Mouse (Mus musculus) left cerebral cortex, postnatal 14 days (tissue): ENCODE results near the gene Olfr373. TPM values are rescaled to one million over a fixed set of nuclear protein-coding genes. Genes with fewer than 3 reads are reported as not detected.

Experiments
- DNase-seq, 2 experiments: peaks; one replicate each; pipeline ENCODE4 v3.0.0; 2021 to 2022; ENCODE audit warnings: low spot score in 2 of 2, mixed read lengths in 1 of 2
- intact Hi-C: fragments of 180-260 bp; cut with DNase I; formaldehyde crosslinking; loops from one replicate; pipeline ENCODE4 v1.15.1; 2025
- total RNA-seq, 2 experiments: library from RNA; stranded (reverse); gene quantifications; 2 replicates each; pipeline ENCODE4 v1.2.3; 2021

Gene Olfr373
- total RNA-seq, 2 experiments from 2014 or later: not detected

GRCm38 (mm10) chr8:72131901-72132300, 48.9 kb downstream of the Olfr373 start:
- no peak for DNase-seq
- intact Hi-C loops: no loop called here

DNA sequence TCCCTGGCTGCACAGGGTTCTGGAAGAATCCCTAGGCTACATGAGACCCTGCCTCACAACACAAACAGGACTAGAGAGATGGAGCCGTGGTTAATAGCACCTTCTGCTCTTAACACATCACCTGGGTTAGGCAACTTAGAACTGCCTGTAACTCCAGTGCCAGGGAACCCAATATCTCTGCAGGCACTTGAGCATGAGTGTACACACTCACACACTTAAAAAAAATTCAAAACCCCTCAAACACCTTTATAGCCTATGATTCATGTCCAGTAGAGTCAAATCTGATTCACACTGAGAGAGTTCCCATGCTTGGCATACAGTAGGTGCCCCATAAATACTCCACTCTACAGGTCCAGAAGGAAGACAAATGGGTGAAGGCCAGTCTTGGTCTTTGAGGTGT, 49.4 kb downstream of the Olfr373 start:
- intact Hi-C loops: no loop called here
- DNase-seq: no peak

DNA sequence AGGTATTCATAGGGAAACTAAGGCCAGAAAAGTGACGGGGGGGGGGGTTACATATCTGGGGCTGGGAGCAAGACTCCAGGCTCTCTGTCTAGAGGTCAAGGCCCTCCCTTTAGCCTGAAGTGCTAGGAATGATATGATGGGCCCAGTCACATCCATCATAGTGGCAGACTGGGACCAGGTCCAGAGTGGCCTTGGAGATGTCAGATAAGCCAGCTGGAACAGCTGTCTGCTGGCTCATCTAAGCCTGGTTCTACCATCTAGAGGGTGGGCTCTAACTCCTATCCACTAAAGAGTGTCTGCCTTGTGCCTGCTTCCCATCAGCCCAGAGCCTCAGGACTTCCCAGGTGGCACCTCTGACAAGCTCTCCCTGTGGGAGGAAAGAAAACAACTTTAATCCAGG, 49.9 kb downstream of the Olfr373 start:
- intact Hi-C loops: no loop called here
- DNase-seq: no peak

GRCm38 (mm10) chr8:72133507-72133906, 50.5 kb downstream of the Olfr373 start:
- no peak for DNase-seq
- intact Hi-C loops: no loop called here

- intact Hi-C loops: no loop called here
- peak in 1 of 2 experiments; percentile 33 for DNase-seq
Measured at GRCm38 (mm10) chr8:72134756-72135445, 51.9 kb downstream of the Olfr373 start, which contains the start of gene Tpm4. Tpm4 (plus strand) TSS chr8:72134975.

GRCm38 (mm10) chr8:72135446-72136301, 52.7 kb downstream of the Olfr373 start:
- intact Hi-C loops: no loop called here
- DNase-seq: no peak

DNA sequence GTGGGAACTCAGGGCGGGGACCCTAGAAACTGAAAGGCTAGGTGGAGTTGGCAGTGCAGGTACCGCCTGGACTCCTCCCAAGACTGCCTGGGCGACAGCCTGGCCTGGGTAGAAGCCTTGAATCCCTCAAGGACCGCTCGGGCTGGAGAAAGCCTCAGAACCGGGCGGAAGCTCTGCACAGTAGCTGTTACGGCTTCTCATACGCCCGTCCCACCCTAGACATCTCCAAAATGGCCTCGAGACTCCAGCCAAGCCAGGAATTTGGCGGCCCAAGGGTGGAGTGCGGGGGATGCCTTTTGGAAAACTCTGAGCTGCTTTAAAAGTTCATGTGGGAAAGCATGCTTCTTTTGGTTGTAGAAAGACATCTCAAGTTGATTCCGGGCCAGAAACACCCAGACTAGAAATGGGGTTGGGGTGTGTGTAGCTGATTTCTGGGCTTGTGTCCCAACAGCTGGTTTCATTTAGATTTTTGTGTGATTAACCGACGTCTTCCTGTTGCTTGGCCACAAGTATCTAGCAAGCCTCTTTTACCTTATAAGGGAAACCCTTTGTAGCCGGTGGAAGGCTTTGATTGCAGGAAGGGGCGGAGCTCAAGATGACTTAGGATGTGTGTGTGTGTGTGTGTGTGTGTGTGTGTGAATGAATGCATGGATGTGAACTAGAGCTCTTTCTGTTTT, 53.5 kb downstream of the Olfr373 start:
- intact Hi-C loops: no loop called here
- DNase-seq: peak; percentile 33 to 80

DNA sequence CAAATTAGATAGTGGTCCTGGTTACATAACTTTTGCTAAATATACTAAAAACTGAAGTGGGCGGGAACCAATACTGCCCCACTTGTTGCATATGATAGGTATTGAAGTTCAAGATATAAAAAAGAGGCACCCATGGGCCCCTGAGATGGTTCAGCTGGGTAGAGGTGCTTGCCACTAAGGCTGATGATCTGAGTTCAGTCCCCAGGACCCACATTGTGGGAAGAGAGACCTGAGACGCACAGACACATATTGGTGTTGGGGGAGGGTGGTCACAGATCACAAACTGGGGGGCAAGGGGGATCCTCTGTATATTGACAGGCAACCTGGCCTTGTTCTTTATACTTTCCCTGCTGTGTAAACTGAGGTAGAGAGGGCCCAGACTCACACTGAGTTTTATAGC, 54.5 kb downstream of the Olfr373 start:
- no peak for DNase-seq
- intact Hi-C loops: no loop called here

DNA sequence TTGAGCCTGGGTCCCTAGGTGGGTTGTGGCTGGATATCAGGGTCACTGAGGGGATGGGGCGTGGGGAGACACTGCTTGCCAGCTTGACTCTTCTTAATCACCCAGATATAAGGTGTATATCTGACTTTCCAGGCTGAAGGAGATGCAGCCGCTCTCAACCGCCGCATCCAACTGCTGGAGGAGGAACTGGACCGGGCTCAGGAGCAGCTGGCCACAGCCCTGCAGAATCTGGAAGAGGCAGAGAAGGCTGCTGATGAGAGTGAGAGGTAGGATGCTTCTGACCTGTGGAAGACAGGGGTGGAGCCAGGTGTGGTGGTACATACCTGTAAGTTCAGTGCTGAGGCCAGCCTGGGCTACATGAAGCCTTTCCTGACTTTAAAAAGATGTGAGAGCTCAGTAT, 55.5 kb downstream of the Olfr373 start:
- intact Hi-C loops: no loop called here
- DNase-seq: no peak

DNA sequence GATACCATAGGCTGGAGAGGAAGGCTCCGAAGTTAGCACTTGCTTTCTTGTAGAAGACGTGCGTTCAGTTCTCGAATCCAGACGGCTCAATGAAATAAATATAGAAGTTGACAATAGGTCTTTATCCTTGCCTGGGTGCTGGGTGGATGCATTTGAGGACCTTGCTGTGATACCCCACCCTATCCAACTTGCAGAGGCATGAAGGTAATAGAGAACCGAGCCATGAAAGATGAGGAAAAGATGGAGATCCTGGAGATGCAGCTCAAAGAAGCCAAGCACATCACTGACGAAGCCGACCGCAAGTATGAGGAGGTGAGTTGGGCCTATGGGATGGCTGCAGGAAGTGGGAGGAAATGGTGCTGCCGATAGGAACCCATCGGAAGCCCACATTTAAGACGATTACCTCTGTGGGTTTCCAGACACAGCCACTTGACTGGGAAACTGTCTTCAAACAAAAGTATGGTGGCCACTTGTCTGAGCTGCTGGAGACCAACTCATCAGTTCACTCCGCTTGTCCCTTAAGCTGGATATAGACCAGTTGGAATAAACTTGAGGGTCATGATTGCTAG, 60.4 kb downstream of the Olfr373 start:
- intact Hi-C loops: no loop called here
- no peak for DNase-seq

GRCm38 (mm10) chr8:72144345-72144975, 61.5 kb downstream of the Olfr373 start:
- intact Hi-C loops: no loop called here
- no peak for DNase-seq

GRCm38 (mm10) chr8:72145511-72145910, 62.5 kb downstream of the Olfr373 start:
- intact Hi-C loops: no loop called here
- DNase-seq: no peak

- no peak for DNase-seq
- intact Hi-C loops: no loop called here
Measured at GRCm38 (mm10) chr8:72146056-72146455, 63.1 kb downstream of the Olfr373 start.

GRCm38 (mm10) chr8:72146556-72146955, 63.6 kb downstream of the Olfr373 start:
- intact Hi-C loops: no loop called here
- no peak for DNase-seq

DNA sequence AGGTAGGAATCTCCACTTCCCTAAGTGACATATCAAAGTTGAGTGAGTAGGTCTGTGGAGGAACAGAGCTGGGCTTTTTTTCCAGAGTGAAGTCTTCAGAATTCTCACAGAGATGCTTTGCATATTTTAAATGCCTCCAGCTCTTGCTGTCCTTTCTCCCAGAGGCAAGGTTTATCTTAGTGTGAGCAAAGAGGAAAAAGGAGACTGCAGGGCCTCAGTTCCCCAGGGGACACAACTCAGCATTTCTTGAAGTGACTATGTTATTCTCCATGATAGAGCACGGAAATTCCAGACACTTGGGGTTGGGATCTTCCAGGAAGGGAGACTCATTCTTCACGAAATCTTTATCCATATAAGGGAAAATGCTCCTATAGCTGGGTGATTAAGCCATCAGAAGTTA, 64.3 kb downstream of the Olfr373 start:
- no peak for DNase-seq
- intact Hi-C loops: no loop called here

DNA sequence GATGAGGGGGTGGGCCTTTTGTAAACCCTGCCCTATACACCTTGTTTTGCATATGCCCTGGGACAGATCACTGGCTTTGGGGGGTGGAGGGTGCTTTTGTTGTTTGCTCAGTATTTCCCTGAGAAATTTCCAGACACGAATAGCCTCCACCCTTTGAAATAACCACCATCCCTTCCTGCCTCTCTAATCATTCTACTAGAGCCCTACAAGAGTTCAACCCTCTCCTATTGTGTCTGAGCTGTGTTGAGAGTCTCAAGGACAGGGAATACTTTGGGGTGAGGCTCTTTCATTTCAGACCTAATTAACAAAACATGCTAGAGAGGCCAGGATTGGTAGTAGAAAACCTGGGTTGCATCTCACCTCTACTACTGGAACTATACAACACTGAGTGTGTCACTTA, 66.1 kb downstream of the Olfr373 start:
- intact Hi-C loops: no loop called here
- no peak for DNase-seq

- DNase-seq: no peak
Measured at GRCm38 (mm10) chr8:72151418-72152078, 68.6 kb downstream of the Olfr373 start.

More at GRCm38 (mm10) chr8:72151418-72152078, 68.6 kb downstream of the Olfr373 start:
- intact Hi-C loops: no loop called here
